Mouse (Mus musculus) CD8-positive naive resting alpha-beta T cell, adult 2 months (primary cell): ENCODE measurements around the gene Padi3.

Source experiments
- DNase-seq, 2 experiments: peaks; one replicate each; pipeline ENCODE4 v3.0.0; 2022; ENCODE audit warnings: low read depth in 2 of 2, low spot score in 2 of 2

The Padi3 gene

DNA sequence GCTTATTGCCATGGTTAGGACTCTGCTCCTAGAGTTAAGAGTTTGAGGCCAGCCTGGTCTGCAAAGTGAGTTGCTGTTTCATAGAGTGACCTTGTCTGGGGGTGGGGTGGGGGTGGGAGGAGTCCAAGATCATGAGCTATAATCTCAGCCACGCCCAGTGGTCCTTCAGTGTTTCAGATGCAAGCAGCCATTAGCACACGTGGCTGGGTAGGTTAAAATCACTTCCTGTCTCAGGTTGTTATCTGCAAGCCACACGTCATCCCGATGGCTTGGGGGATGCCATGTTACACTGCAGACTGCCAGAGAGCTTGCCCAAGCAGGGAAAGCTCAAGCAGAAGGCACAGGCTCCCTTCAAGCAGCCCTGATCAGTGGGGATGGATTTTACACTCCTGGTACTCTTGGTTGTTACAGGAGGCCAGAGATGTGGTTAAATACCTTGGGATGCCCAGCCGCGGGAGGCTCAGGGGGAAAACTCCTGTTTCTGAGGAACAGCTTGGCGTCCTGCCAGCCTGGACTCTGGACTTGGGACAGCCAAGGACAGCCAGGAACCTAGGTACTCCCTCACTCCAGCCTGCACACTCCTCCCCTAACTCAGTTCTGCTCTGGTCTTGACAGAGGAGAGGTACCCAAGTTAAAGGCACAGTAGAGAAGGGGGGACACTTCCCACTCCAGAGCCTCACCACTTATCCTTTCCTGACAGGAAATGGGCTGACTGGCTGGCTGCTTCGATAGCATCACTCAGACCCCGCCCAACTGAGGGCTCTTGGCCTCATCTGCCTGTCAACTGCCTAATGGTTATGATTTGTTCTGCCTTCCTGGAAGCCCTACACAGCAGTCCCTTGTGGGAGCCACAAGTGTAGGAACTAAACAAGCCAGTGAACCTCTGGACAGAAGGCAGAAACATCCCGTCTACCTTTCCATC lies 5.8 kb upstream of the Padi3 start:
- peak in 1 of 2 experiments; percentile 43 for DNase-seq

GRCm38 (mm10) chr4:140815496-140815895 lies 5.0 kb upstream of the Padi3 start:
- peak; percentile 25 to 32 for DNase-seq

GRCm38 (mm10) chr4:140814241-140815225 lies 4.1 kb upstream of the Padi3 start:
- peak; percentile 28 to 43 for DNase-seq

DNA sequence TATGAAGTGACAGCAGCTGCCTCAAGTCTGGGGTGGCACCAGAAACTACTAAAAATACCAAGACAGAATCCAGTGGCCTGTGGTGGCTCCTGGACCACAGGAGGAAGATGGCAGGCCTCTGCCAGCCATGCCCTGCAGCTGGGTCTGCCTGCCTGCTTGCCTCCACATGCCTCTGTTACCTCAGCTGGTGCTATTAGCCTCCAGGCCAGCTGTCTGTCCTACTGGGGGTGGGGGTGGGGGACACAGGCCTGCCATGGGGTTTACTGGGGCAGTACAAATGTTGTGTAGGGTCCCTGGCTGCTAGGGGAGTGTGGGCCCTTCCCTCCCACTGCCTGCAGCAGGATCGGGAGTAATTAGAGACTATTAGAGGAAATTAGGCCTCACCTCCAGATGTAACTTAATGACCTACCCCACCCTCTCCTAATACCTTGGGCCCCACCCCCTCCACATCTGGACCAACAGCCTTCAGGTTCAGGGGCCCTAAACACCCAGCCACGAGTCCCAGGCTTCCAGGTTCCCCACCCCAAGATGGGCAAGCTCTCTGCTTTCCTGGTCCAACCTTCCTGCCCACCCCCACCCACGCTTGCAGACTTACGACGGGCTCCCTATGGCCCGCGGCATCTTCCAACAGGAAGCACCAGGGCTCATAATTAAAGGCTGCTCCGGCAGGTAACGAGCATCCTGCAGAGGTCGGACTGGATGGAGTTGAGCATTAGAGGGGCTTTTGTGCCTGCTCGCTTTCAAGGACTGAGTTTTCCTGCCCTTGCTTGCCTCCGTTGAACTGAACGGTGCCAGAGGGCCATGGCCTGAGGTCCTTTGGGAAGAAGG lies 3.1 kb upstream of the Padi3 start:
- DNase-seq: no peak

DNA sequence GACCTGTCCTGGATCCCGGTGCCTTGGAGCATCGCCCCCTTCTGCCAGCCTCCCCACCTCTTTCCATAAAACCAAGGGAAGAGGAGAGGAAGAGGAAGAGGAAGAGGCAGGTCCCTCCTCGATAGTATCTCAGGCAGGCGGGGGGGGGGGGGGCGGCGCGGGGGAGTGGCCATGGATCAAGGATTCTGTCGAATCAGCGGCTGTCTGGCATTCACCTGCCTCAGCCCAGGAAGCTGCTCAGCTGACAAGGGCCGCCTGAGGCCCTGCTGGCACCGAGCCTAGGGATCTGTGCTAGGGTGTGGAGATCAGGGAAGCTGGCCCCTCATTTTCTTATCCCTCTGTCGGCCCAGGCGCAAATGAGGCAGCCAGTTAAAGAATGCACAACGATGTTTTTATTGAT lies 2.2 kb upstream of the Padi3 start:
- DNase-seq: no peak

DNA sequence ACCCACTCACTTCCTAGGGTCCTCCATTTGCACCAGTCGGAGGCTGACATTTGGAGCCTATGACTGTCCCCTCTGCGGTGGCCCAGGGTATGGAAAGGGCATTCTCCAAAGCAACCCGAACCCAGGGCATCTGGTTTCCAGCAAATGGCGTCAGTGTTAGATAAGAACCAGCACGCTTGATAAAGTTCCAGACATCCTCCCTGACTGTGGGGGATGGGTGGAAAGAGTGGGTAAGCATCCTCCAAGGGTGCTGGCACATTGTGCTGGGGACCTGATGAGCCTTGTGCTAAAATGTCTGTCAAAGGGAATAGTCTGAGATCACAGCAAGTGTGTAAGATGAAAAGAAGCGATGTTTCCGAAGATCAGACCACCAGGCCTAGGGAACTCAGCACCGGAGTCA lies 1.7 kb upstream of the Padi3 start:
- no peak for DNase-seq

DNA sequence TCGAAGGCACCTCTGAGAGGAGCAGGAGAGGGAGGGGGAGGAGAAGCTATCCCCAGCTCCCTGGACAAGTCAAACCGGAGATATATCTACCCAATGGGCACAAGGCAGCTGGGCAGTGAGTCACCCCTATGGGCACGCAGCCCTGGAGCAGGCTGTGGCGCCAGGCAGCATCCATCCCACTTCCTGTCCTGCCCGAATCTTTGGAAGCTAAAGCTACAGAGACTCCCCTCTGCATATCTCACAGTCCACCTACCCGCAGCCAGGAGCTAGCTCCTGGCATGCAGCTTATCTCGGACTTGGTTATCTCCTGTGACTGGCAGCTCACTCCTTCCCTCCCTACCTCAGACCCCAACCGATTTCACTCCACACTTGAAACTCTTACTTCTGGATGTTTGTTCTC lies 1.3 kb downstream of the Padi3 start:
- no peak for DNase-seq

- DNase-seq: no peak
Observed at GRCm38 (mm10) chr4:140804601-140805000, 5.8 kb downstream of the Padi3 start.

DNA sequence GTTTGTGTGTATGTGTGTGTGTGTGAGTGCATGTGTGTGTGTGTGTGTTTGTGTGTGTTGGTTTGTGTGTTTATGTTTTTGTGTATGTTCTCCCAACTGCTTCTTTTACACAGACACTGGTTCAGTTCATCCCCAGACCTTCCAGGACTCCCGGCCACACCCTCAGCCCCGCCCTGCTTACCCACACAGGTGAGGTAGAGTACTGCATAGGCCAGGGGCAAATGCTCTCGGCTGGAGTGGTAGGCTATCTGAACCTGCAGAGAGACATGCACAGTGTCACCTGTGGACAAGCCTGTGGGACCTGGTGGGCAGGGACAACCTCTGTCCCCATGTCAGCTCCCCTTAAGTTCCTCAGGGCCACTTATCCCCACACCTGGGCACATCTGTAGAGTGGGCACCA lies 9.1 kb downstream of the Padi3 start:
- no peak for DNase-seq

GRCm38 (mm10) chr4:140796786-140797185 lies 13.7 kb downstream of the Padi3 start:
- no peak for DNase-seq

- no peak for DNase-seq
Observed at GRCm38 (mm10) chr4:140794678-140795077, 15.8 kb downstream of the Padi3 start.

DNA sequence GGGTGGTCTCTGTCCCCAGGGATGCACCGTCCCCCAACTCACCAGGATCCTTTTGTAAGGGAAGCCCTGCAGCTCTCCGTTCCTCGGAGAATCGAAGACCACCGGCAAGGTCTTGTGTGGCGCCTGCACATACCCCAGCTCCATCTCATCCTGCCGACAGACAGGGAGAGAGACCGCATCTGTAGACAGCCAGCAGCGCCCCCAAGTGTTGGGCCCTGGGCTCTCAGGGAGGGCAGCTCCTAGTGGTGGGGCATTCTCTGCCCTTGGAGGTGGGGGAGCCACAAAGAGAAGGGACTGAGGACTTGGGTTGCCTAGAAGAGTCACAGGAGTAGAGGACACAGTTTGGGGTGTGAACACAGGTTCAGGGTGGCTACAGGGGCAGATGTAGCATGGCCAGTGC lies 16.7 kb downstream of the Padi3 start:
- DNase-seq: no peak

DNA sequence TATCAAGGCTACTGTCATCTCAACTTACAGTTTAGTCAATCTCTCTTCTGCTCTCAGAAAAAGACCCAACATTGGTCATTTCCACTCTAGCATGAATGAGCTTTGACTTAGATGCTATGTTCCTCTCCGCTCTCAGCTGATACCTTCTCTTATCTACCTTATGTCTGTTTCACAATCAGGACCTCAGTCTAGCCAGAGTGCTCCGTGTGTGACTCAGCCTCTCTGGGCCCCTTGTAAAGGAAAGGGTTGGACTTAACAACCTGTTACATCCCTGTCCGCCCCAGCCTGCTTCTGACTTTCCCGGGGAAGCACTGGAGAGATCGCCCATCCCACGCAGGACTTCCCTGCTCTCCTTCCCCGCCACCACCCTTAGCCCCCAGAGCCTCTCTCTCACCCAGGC lies 17.9 kb downstream of the Padi3 start:
- DNase-seq: no peak

GRCm38 (mm10) chr4:140791071-140791470 lies 19.4 kb downstream of the Padi3 start:
- DNase-seq: no peak

DNA sequence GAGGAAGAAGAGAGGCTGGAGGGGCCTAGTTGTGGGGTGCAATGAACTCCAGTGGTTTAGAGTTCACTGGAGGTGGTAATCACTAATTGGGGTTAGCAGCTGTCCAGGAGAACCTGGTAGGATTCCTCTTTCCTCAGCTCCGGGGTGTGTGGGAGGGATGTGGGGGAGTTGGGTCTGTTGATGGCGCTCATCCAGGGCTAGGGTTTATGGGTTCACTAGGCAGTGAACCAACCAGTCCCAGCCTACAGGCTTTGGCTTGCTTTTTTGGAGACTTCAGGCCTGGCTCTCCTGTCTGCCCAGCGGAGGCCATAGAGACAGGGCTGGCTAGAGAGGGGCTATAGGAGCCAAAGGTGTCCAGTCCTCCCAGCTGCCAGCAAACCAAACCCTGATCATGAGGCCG lies 20.5 kb downstream of the Padi3 start:
- no peak for DNase-seq

DNA sequence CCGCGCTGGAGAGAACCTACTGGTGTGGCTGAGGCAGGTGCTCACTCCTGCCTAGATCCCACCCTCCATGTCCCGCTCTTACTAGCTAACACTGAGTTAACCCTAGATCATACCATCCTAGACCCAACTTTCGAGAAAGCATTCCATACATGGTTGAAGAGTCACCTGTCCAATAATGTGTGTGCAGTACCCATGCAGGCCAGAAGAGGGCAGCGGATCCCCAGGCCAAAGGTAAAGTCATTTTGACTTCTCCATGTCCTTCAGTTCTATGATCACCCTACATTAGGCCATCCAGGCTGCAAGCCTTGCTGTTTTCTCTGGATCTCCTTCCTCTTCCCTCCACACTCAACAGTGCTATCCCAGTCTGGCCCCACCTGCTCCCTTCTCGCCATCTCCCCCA lies 21.5 kb downstream of the Padi3 start:
- peak; percentile 74 to 80 for DNase-seq

DNA sequence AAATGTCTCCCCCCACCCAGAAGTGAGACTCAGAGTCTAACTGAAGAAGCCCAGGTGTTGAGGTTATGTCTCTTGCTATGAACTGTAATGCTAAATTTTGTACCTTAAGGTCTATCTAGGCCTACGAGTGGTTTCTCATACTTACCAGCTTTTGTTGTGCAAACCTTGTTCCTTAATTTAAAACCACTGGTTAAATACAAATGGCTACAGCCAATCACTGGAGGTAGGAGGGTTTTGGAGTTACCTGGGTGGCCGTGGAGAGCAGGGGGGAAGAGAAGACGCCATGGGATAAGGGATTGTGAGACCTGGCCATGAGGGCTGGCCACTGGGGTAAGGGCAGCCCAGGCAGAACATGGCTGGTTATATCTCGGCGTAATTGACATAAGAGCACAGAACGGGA lies 22.2 kb downstream of the Padi3 start:
- DNase-seq: no peak

GRCm38 (mm10) chr4:140787414-140787813 lies 23.0 kb downstream of the Padi3 start:
- DNase-seq: no peak

DNA sequence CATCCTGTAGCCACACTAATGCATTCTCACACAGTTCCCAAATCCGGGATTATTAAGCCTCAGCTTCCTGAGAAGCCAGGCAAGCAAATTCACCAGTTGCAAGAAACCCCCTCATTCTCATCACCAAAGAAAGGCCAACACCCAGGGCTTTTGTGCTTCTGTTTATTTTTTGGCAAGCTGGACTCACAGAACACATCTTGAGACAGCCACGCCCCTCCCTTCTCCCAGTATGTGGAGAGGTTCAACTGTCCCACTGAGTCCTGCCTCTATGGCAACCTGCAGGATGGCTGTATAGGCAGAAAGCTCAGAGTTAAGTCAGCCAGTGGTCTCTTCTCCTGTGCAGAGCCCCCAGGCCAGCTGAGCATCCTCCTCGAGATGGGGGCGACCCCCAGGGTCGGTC lies 25.2 kb downstream of the Padi3 start:
- no peak for DNase-seq

DNA sequence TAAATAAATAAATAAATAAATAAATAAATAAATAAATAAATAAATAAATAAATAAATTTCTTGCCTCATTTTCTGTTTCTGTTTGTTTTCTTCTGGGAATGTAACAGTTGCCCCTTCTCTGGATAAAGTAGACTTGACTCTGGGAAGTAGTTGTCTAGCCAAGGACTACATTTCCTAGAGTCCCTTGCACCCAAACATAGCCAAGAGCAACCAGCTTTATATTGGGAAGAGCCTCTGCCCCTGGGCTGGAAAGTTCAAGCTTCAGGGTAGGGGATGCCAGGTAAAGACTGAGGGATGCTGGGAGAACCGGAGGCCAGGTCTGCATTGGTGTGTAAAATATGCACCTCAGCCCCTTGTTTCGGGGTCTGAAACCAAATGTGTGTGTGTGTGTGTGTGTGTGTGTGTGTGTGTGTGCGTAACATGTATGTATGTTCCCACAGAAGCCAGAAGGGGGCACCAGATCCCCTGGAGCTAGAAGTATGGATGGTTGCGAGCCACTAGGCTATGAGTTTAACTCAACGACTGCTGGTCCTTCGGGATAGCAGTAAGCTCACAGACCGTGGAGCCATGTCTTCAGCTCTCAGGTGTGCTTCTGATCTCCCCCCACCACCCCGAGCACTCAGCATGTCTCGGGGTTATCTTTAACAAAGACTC lies 26.0 kb downstream of the Padi3 start:
- no peak for DNase-seq
